Comparison of ENCODE assay signal across 8 mouse cellular contexts in genomic region chr11:44581277-44581683, GRCm38 (mm10). TPM values are rescaled to one million over a fixed set of nuclear protein-coding genes. Genes with fewer than 3 reads are reported as not detected.
A peak's percentile ranks its signal among the peaks of the same experiment; 100 is the strongest.
DNase-seq lines count a peak whose midpoint lies in the region; ATAC-seq and TF ChIP-seq lines count a peak whose summit lies in the region.

No protein-coding gene starts in this region.

- TF ChIP-seq CTCF in forebrain, postnatal 0 days (IDR thresholded peaks at IDR 0.05; ENCODE audit: low read depth): peak; percentile 34
- peak; percentile 70 for TF ChIP-seq CTCF in heart, adult 2 months (IDR thresholded peaks at IDR 0.05)

- no peak overlapping the region for H3K9ac ChIP-seq in forebrain, postnatal 0 days
- no peak overlapping the region for H3K9ac ChIP-seq in forebrain, embryonic 16.5 days (replicated peaks; ENCODE audit: low read depth, low read length)
- H3K9ac ChIP-seq in ES-E14 (ENCODE audit: insufficient read depth, low read depth, low read length, poor library complexity, severe bottlenecking): no peak overlapping the region
- no peak overlapping the region for H3K9ac ChIP-seq in heart, adult 2 months (ENCODE audit: low read depth, low read length)

- TF ChIP-seq POLR2A in heart, adult 2 months (IDR thresholded peaks at IDR 0.05; ENCODE audit: insufficient read depth, low read depth, low read length): no peak

- peak; percentile 9 for DNase-seq in forebrain, postnatal 0 days
- DNase-seq in ES-E14 (ENCODE audit: low read depth, low spot score): peak; percentile 62
- DNase-seq in cerebellum, adult 11-12 months: peak; percentile 53
- DNase-seq in heart, adult 2 months: peak; percentile 32 to 64
- peak; percentile 78 for DNase-seq in kidney, postnatal 36 days
- peak; percentile 31 to 63 for DNase-seq in natural killer cell, adult 2 months (ENCODE audit: low spot score in 2 of 2)
- no peak for DNase-seq in right cerebral cortex, postnatal 36 days (ENCODE audit: low spot score in 2 of 2)

- H3K36me3 ChIP-seq in forebrain, postnatal 0 days (ENCODE audit: insufficient read depth): no peaks in the 10 kb centered on the region
- no peaks in the 10 kb centered on the region for H3K36me3 ChIP-seq in forebrain, embryonic 16.5 days (ENCODE audit: control insufficient read depth, insufficient read depth)
- no peaks in the 10 kb centered on the region for H3K36me3 ChIP-seq in ES-E14 (ENCODE audit: control insufficient read depth, insufficient read depth, low read length, poor library complexity, severe bottlenecking)
- H3K36me3 ChIP-seq in heart, adult 2 months (ENCODE audit: control insufficient read depth, insufficient read depth, low read length): no peaks in the 10 kb centered on the region

- H3K27ac ChIP-seq in forebrain, postnatal 0 days (ENCODE audit: low read depth, low read length): no peak overlapping the region
- H3K27ac ChIP-seq in forebrain, embryonic 16.5 days (ENCODE audit: low read length): no peak overlapping the region
- H3K27ac ChIP-seq in ES-E14 (ENCODE audit: insufficient read depth, low read depth, low read length, poor library complexity, severe bottlenecking): no peak overlapping the region
- H3K27ac ChIP-seq in heart, adult 2 months: no peak overlapping the region

- no peaks in the 10 kb centered on the region for H3K9me3 ChIP-seq in forebrain, postnatal 0 days (ENCODE audit: low read length)
- no peaks in the 10 kb centered on the region for H3K9me3 ChIP-seq in forebrain, embryonic 16.5 days (ENCODE audit: control insufficient read depth, low read length)
- H3K9me3 ChIP-seq in ES-E14 (ENCODE audit: control insufficient read depth, insufficient read depth, low read depth, low read length): no peaks in the 10 kb centered on the region

- no peaks in the 10 kb centered on the region for H3K27me3 ChIP-seq in forebrain, postnatal 0 days (ENCODE audit: insufficient read depth, low read length)
- no peaks in the 10 kb centered on the region for H3K27me3 ChIP-seq in forebrain, embryonic 16.5 days (replicated peaks; ENCODE audit: control insufficient read depth, insufficient read depth, low read length)
- H3K27me3 ChIP-seq in heart, adult 2 months (ENCODE audit: control insufficient read depth, insufficient read depth, low read length): no peaks in the 10 kb centered on the region

- intact Hi-C loops in heart, adult 2 months (cut with DNase I): loop anchor here (10.0 kb wide), 1 partner anchor 1154 kb away; no protein-coding TSS in a partner anchor

- H3K79me2 ChIP-seq in heart, adult 2 months (replicated peaks; ENCODE audit: control insufficient read depth, insufficient read depth, low read length): no peaks in the 10 kb centered on the region

- TF ChIP-seq EP300 in heart, adult 2 months (IDR thresholded peaks at IDR 0.05; ENCODE audit: insufficient read depth, low read depth, low read length): no peak

- in situ Hi-C loops in ES-E14 (cut with MboI; ENCODE audit: low sequenced_read_pairs in 2 of 2, unreplicated experiment in 2 of 2): no loop called here

- no peak overlapping the region for H3K4me3 ChIP-seq in forebrain, postnatal 0 days (ENCODE audit: low read depth, low read length)
- H3K4me3 ChIP-seq in forebrain, embryonic 16.5 days (replicated peaks; ENCODE audit: low read length): no peak overlapping the region
- H3K4me3 ChIP-seq in ES-E14 (ENCODE audit: insufficient read depth in 1 of 2, low read depth in 1 of 2, low read length in 2 of 2, poor library complexity in 1 of 2, severe bottlenecking in 1 of 2): no peak overlapping the region
- H3K4me3 ChIP-seq in heart, adult 2 months: no peak overlapping the region

- no peaks in the 10 kb centered on the region for H3K4me1 ChIP-seq in forebrain, postnatal 0 days (ENCODE audit: insufficient read depth)
- 0 out of 2 replicates have a peak, but pooled peaks cover 2% of the 10 kb centered on the region for H3K4me1 ChIP-seq in forebrain, embryonic 16.5 days (replicated peaks; ENCODE audit: control insufficient read depth, insufficient read depth, low read length)
- H3K4me1 ChIP-seq in ES-E14 (ENCODE audit: control insufficient read depth in 2 of 2, insufficient read depth in 2 of 2, low read length in 2 of 2, poor library complexity in 1 of 2): no peaks in the 10 kb centered on the region
- no peaks in the 10 kb centered on the region; the same call in 1 of the 2 replicates for H3K4me1 ChIP-seq in heart, adult 2 months (ENCODE audit: control insufficient read depth, insufficient read depth, low read length)

- no peak for ATAC-seq in forebrain, postnatal 0 days
- ATAC-seq in forebrain, embryonic 16.5 days: no peak

- H3K4me2 ChIP-seq in forebrain, postnatal 0 days (ENCODE audit: low read depth): no peak overlapping the region
- no peak overlapping the region for H3K4me2 ChIP-seq in forebrain, embryonic 16.5 days (ENCODE audit: low read length)

- WGBS in forebrain, postnatal 0 days: 34% methylated on average over 11 of the region's 11 CpGs
- WGBS in forebrain, embryonic 16.5 days: 32% methylated on average over 11 of the region's 11 CpGs
- WGBS in heart, adult 2 months: 15% methylated on average over 11 of the region's 11 CpGs

TF ChIP-seq in ES-E14, 5 proteins besides CTCF, POLR2A, EP300 and RAD21:
- TF ChIP-seq ZNF384 (IDR thresholded peaks at IDR 0.05; ENCODE audit: low read depth, low read length) (0 out of 2 replicates have a peak, but pooled peaks have one; percentile 4), MAFK (IDR thresholded peaks at IDR 0.05; ENCODE audit: insufficient read depth, low read depth, low read length) (no peak)

RNA-seq across cellular contexts. Expression of gene Ebf1, which starts 35.8 kb away (rescaled TPM):
- 12.9 and 13.0 TPM in 2 replicates for total RNA-seq in forebrain, postnatal 0 days (2014; rRNA removed)
- 15.6 and 20.6 TPM in 2 replicates for polyA plus RNA-seq in forebrain, postnatal 0 days (2015; fragmentation: Nextera tagmentation; extraction: Ambion mirVana)
- 33.9 and 43.7 TPM in 2 replicates for polyA plus RNA-seq in forebrain, embryonic 16.5 days (2015; fragmentation: Nextera tagmentation; extraction: Ambion mirVana)
- 1.6 and 3.2 TPM in 2 replicates for total RNA-seq in ES-E14 (2012; rRNA removed)
- 10 to 100 TPM; 11.4 to 12.2 TPM for total RNA-seq in heart, adult 2 months (2021)
- polyA plus RNA-seq in heart, adult 2 months (2012; rRNA removed): 13.6 and 16.8 TPM in 2 replicates

Comparison
In these comparisons a context has a peak if more than half of its experiments do, and no peak if none do; other contexts are left out.
1. DNase-seq: peak in forebrain, postnatal 0 days (single experiment), ES-E14 (single experiment), cerebellum, adult 11-12 months (single experiment), heart, adult 2 months (2 of 2), kidney, postnatal 36 days (2 of 2) and natural killer cell, adult 2 months (2 of 2); none in right cerebral cortex, postnatal 36 days (0 of 2).